Comparison of ENCODE assay signal across 12 mouse cellular contexts in the genomic region with DNA sequence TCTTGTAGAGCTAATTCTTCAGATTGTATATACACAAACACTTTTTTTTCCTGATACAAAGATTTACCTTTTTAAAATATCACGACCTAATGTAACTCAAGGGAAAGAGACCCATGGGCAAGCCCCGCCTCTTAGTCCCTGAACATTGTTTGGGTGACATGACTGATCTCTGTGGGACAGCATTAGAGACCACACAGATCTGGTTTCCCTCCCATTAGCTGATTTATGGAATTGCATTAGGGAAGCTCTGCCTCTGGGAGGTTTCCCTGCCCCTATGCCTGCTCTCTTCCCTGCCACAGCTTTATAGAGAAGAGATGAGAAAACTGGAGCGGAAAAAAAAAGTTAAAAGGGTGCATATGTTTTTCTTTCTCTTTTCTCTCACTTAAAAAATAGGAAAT. TPM values are rescaled to one million over a fixed set of nuclear protein-coding genes. Genes with fewer than 3 reads are reported as not detected.
DNase-seq lines count a peak whose midpoint lies in the region; ATAC-seq and TF ChIP-seq lines count a peak whose summit lies in the region.
"Had no signal": no experiment of that assay in that cellular context is flagged by ENCODE, and none has a peak within 500 bp of the region (broad histone marks: within the 10 kb centered on the region; RNA-seq: fewer than 3 reads in every experiment).

No protein-coding gene starts in this region.

- H3K4me3 ChIP-seq in forebrain, embryonic 14.5 days (ENCODE audit: low read depth, low read length), result no peak overlapping the region
- H3K4me3 ChIP-seq in forebrain, embryonic 15.5 days, result no peak overlapping the region
- H3K4me3 ChIP-seq in hindbrain, embryonic 10.5 days, result peak overlapping the region; percentile 20; the same call in 1 of the 2 replicates
- peak overlapping the region; percentile 85; the same call in 1 of the 2 replicates for H3K4me3 ChIP-seq in midbrain, embryonic 10.5 days
- H3K4me3 ChIP-seq in neural tube, embryonic 13.5 days, result no peak overlapping the region
- H3K4me3 ChIP-seq in cerebellum, adult 2 months (replicated peaks; ENCODE audit: insufficient read depth, low read depth, low read length), result no peak overlapping the region
- no peak overlapping the region for H3K4me3 ChIP-seq in heart, embryonic 12.5 days
- H3K4me3 ChIP-seq: limb, embryonic 15.5 days had no signal

- no peak overlapping the region for H3K9ac ChIP-seq in forebrain, embryonic 14.5 days (ENCODE audit: low read length)
- no peak overlapping the region for H3K9ac ChIP-seq in forebrain, embryonic 15.5 days (replicated peaks)
- H3K9ac ChIP-seq in neural tube, embryonic 13.5 days, result no peak overlapping the region
- no peak overlapping the region for H3K9ac ChIP-seq in heart, embryonic 12.5 days
- H3K9ac ChIP-seq: limb, embryonic 15.5 days had no signal

- no peaks in the 10 kb centered on the region for H3K27me3 ChIP-seq in forebrain, embryonic 14.5 days (replicated peaks; ENCODE audit: control insufficient read depth, insufficient read depth, low read length)
- H3K27me3 ChIP-seq in forebrain, embryonic 15.5 days, result no peaks in the 10 kb centered on the region
- H3K27me3 ChIP-seq in hindbrain, embryonic 10.5 days (ENCODE audit: insufficient read depth, poor library complexity, severe bottlenecking), result no peaks in the 10 kb centered on the region
- no peaks in the 10 kb centered on the region for H3K27me3 ChIP-seq in midbrain, embryonic 10.5 days (ENCODE audit: low read depth, poor library complexity, severe bottlenecking)
- no peaks in the 10 kb centered on the region for H3K27me3 ChIP-seq in neural tube, embryonic 13.5 days
- no peaks in the 10 kb centered on the region for H3K27me3 ChIP-seq in cerebellum, adult 2 months (ENCODE audit: control insufficient read depth, insufficient read depth, low read length)
- H3K27me3 ChIP-seq in heart, embryonic 12.5 days (replicated peaks), result no peaks in the 10 kb centered on the region
- H3K27me3 ChIP-seq: limb, embryonic 15.5 days had no signal

- ATAC-seq in forebrain, embryonic 14.5 days, result no peak
- no peak for ATAC-seq in forebrain, embryonic 15.5 days (replicated peaks)
- no peak for ATAC-seq in neural tube, embryonic 13.5 days (ENCODE audit: low read depth)
- no peak for ATAC-seq in heart, embryonic 12.5 days (ENCODE audit: insufficient number of reproducible peaks, low FRiP score)
- no peak for ATAC-seq in frontal cortex, adult (ENCODE audit: low TSS enrichment)

- WGBS in forebrain, embryonic 14.5 days, result 34% methylated on average over 3 of the region's 3 CpGs
- 38% methylated on average over 3 of the region's 3 CpGs for WGBS in forebrain, embryonic 15.5 days
- 40% methylated on average over 3 of the region's 3 CpGs for WGBS in hindbrain, embryonic 10.5 days
- WGBS in midbrain, embryonic 10.5 days, result 55% methylated on average over 3 of the region's 3 CpGs
- WGBS in neural tube, embryonic 13.5 days, result 6% methylated on average over 3 of the region's 3 CpGs
- WGBS in cerebellum, adult 2 months, result 63% methylated on average over 3 of the region's 3 CpGs
- WGBS in heart, embryonic 12.5 days, result 56% methylated on average over 3 of the region's 3 CpGs

- no peak for DNase-seq in forebrain, embryonic 14.5 days (ENCODE audit: low spot score)
- DNase-seq in hindbrain, embryonic 10.5 days (ENCODE audit: low spot score), result peak; percentile 12
- DNase-seq in midbrain, embryonic 10.5 days (ENCODE audit: low spot score), result no peak
- no peak for DNase-seq in cerebellum, adult 2 months
- DNase-seq: cerebellum, adult 9-10 months; kidney, postnatal 4 days; thymus, postnatal 4 days had no signal

- H3K36me3 ChIP-seq in forebrain, embryonic 14.5 days (ENCODE audit: control insufficient read depth, insufficient read depth, low read length), result no peaks in the 10 kb centered on the region
- H3K36me3 ChIP-seq in forebrain, embryonic 15.5 days, result no peaks in the 10 kb centered on the region
- H3K36me3 ChIP-seq in hindbrain, embryonic 10.5 days, result peaks cover 14% of the 10 kb centered on the region
- peaks cover 23% of the 10 kb centered on the region for H3K36me3 ChIP-seq in midbrain, embryonic 10.5 days
- no peaks in the 10 kb centered on the region for H3K36me3 ChIP-seq in neural tube, embryonic 13.5 days
- H3K36me3 ChIP-seq in heart, embryonic 12.5 days, result no peaks in the 10 kb centered on the region
- H3K36me3 ChIP-seq: limb, embryonic 15.5 days had no signal

- H3K9me3 ChIP-seq in forebrain, embryonic 14.5 days (replicated peaks; ENCODE audit: control insufficient read depth, low read length), result no peaks in the 10 kb centered on the region
- no peaks in the 10 kb centered on the region for H3K9me3 ChIP-seq in forebrain, embryonic 15.5 days
- H3K9me3 ChIP-seq in hindbrain, embryonic 10.5 days, result no peaks in the 10 kb centered on the region
- H3K9me3 ChIP-seq in midbrain, embryonic 10.5 days (replicated peaks), result no peaks in the 10 kb centered on the region
- no peaks in the 10 kb centered on the region for H3K9me3 ChIP-seq in neural tube, embryonic 13.5 days
- no peaks in the 10 kb centered on the region for H3K9me3 ChIP-seq in heart, embryonic 12.5 days (replicated peaks)
- H3K9me3 ChIP-seq: limb, embryonic 15.5 days had no signal

- H3K4me1 ChIP-seq in forebrain, embryonic 14.5 days (ENCODE audit: control insufficient read depth, insufficient read depth, low read length), result peaks cover 11% of the 10 kb centered on the region; the same call in 1 of the 2 replicates
- H3K4me1 ChIP-seq in forebrain, embryonic 15.5 days, result peaks cover 28% of the 10 kb centered on the region
- peaks cover 47% of the 10 kb centered on the region for H3K4me1 ChIP-seq in hindbrain, embryonic 10.5 days (replicated peaks)
- H3K4me1 ChIP-seq in midbrain, embryonic 10.5 days, result peaks cover 48% of the 10 kb centered on the region
- H3K4me1 ChIP-seq in neural tube, embryonic 13.5 days (replicated peaks), result peaks cover 47% of the 10 kb centered on the region
- no peaks in the 10 kb centered on the region for H3K4me1 ChIP-seq in cerebellum, adult 2 months (ENCODE audit: control insufficient read depth, insufficient read depth, low read length)
- H3K4me1 ChIP-seq in heart, embryonic 12.5 days (replicated peaks), result peaks cover 9% of the 10 kb centered on the region

- TF ChIP-seq POLR2A in cerebellum, adult 2 months (IDR thresholded peaks at IDR 0.05; ENCODE audit: borderline replicate concordance, insufficient read depth, low read length), result no peak

- peak overlapping the region; percentile 16 for H3K4me2 ChIP-seq in forebrain, embryonic 14.5 days (ENCODE audit: low read length)
- H3K4me2 ChIP-seq in forebrain, embryonic 15.5 days (replicated peaks), result no peak overlapping the region
- H3K4me2 ChIP-seq in neural tube, embryonic 13.5 days, result peak overlapping the region; percentile 88
- no peak overlapping the region for H3K4me2 ChIP-seq in heart, embryonic 12.5 days
- H3K4me2 ChIP-seq: limb, embryonic 15.5 days had no signal

- no peak overlapping the region for H3K27ac ChIP-seq in forebrain, embryonic 14.5 days (ENCODE audit: low read depth, low read length)
- H3K27ac ChIP-seq in forebrain, embryonic 15.5 days (replicated peaks), result no peak overlapping the region
- no peak overlapping the region for H3K27ac ChIP-seq in hindbrain, embryonic 10.5 days
- no peak overlapping the region for H3K27ac ChIP-seq in midbrain, embryonic 10.5 days (replicated peaks)
- no peak overlapping the region for H3K27ac ChIP-seq in neural tube, embryonic 13.5 days (replicated peaks)
- no peak overlapping the region for H3K27ac ChIP-seq in cerebellum, adult 2 months (ENCODE audit: insufficient read depth, low read length)
- H3K27ac ChIP-seq in heart, embryonic 12.5 days (ENCODE audit: poor library complexity, severe bottlenecking), result no peak overlapping the region
- H3K27ac ChIP-seq: limb, embryonic 15.5 days had no signal

- no peak for TF ChIP-seq CTCF in cerebellum, adult 2 months (IDR thresholded peaks at IDR 0.05; ENCODE audit: borderline replicate concordance, insufficient read depth, low read depth, low read length)

RNA-seq across cellular contexts. Expression of gene Cxxc4, which starts 7.6 kb away (rescaled TPM):
- polyA plus RNA-seq in forebrain, embryonic 14.5 days (2014; fragmentation: Nextera tagmentation; extraction: Ambion mirVana), result 18.2 and 20.5 TPM in 2 replicates
- polyA plus RNA-seq in forebrain, embryonic 15.5 days (2015; fragmentation: Nextera tagmentation; extraction: Ambion mirVana), result 16.1 and 17.1 TPM in 2 replicates
- 12.6 and 20.5 TPM in 2 replicates for polyA plus RNA-seq in hindbrain, embryonic 10.5 days (2016; fragmentation: Nextera tagmentation; extraction: Ambion mirVana)
- polyA plus RNA-seq in midbrain, embryonic 10.5 days (2016; fragmentation: Nextera tagmentation; extraction: Ambion mirVana), result 18.2 and 23.4 TPM in 2 replicates
- 29.3 and 29.5 TPM in 2 replicates for polyA plus RNA-seq in neural tube, embryonic 13.5 days (2015; fragmentation: Nextera tagmentation; extraction: Ambion mirVana)
- 12.9 and 13.2 TPM in 2 replicates for polyA plus RNA-seq in cerebellum, adult 2 months (2012; rRNA removed)
- 4.3 and 4.6 TPM in 2 replicates for polyA plus RNA-seq in heart, embryonic 12.5 days (2016; fragmentation: Nextera tagmentation; extraction: Ambion mirVana)

Comparison
In these comparisons a context has a peak if more than half of its experiments do, and no peak if none do; other contexts are left out.
1. H3K4me2 ChIP-seq: peak in forebrain, embryonic 14.5 days (single experiment) and neural tube, embryonic 13.5 days (single experiment); none in forebrain, embryonic 15.5 days (single experiment) and heart, embryonic 12.5 days (single experiment).
2. H3K4me3 ChIP-seq: peak in hindbrain, embryonic 10.5 days (single experiment) and midbrain, embryonic 10.5 days (single experiment); none in forebrain, embryonic 14.5 days (single experiment), forebrain, embryonic 15.5 days (single experiment), neural tube, embryonic 13.5 days (single experiment), cerebellum, adult 2 months (single experiment) and heart, embryonic 12.5 days (single experiment).